Mouse (Mus musculus): ENCODE measurements around the gene Frmpd4. TPM values are rescaled to one million over a fixed set of nuclear protein-coding genes. Genes with fewer than 3 reads are reported as not detected.

Gene Frmpd4
- not detected in 2 replicates for polyA plus RNA-seq (2014; fragmentation: Nextera tagmentation; extraction: Ambion mirVana)

GRCm38 (mm10) chrX:168577131-168577530, at the start of gene Frmpd4:
Gene Frmpd4, minus strand, starts transcription at chrX:168577231.
- Histone ChIP-seq H3K4me1 (ENCODE audit: control insufficient read depth, insufficient read depth, low read length) (no peaks in the 10 kb centered on the region), H3K27me3 (ENCODE audit: control insufficient read depth, insufficient read depth, low read length) (no peaks in the 10 kb centered on the region), H3K4me2 (no peak within 1 kb of the TSS), H3K9ac (ENCODE audit: low read depth, low read length) (no peak within 1 kb of the TSS), H3K9me3 (replicated peaks; ENCODE audit: control insufficient read depth, low read length) (no peaks in the 10 kb centered on the region), H3K4me3 (ENCODE audit: low read depth, low read length) (no peak within 1 kb of the TSS), H3K27ac (ENCODE audit: low read depth, low read length) (no peak within 1 kb of the TSS), H3K36me3 (ENCODE audit: control insufficient read depth, insufficient read depth, low read length) (no peaks in the 10 kb centered on the region)
- 79% methylated on average over 5 of the region's 5 CpGs for WGBS (ENCODE audit: insufficient replicate concordance)
- no peak for ATAC-seq (replicated peaks; ENCODE audit: insufficient number of reproducible peaks, low FRiP score, low TSS enrichment)

DNA sequence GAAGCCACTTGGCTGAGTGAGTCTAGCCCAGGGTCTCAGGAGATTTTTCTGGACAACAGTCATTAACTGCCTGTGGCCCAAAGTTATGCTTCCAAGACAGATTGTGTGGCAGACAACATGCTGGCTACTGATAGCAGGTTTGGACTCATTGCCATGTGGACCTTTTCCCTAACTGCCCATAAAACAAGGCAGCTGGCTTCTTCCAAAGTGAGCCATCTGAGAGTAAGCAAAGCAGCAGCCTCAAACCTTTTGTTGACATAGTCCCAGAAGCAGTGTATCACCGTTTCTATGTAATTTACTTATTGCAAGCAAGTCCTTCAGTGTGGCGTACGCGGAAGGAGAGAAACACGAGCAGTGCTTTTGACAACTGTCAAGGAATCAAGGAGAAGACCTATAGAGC, 18.2 kb upstream of the Frmpd4 start:
- ATAC-seq (replicated peaks; ENCODE audit: insufficient number of reproducible peaks, low FRiP score, low TSS enrichment) = no peak
- H3K9ac ChIP-seq (ENCODE audit: low read depth, low read length) = no peak overlapping the region
- H3K4me1 ChIP-seq (ENCODE audit: control insufficient read depth, insufficient read depth, low read length) = no peaks in the 10 kb centered on the region
- H3K27ac ChIP-seq (ENCODE audit: low read depth, low read length) = no peak overlapping the region
- no peaks in the 10 kb centered on the region for H3K36me3 ChIP-seq (ENCODE audit: control insufficient read depth, insufficient read depth, low read length)
- H3K9me3 ChIP-seq (replicated peaks; ENCODE audit: control insufficient read depth, low read length) = no peaks in the 10 kb centered on the region
- 67% methylated on average over 5 of the region's 5 CpGs for WGBS (ENCODE audit: insufficient replicate concordance)
- H3K4me2 ChIP-seq = no peak overlapping the region
- no peak overlapping the region for H3K4me3 ChIP-seq (ENCODE audit: low read depth, low read length)
- H3K27me3 ChIP-seq (ENCODE audit: control insufficient read depth, insufficient read depth, low read length) = no peaks in the 10 kb centered on the region

- Histone ChIP-seq H3K4me3 (ENCODE audit: low read depth, low read length) (no peak overlapping the region), H3K9ac (ENCODE audit: low read depth, low read length) (no peak overlapping the region), H3K4me2 (no peak overlapping the region), H3K27me3 (ENCODE audit: control insufficient read depth, insufficient read depth, low read length) (no peaks in the 10 kb centered on the region), H3K4me1 (ENCODE audit: control insufficient read depth, insufficient read depth, low read length) (no peaks in the 10 kb centered on the region), H3K9me3 (replicated peaks; ENCODE audit: control insufficient read depth, low read length) (no peaks in the 10 kb centered on the region), H3K27ac (ENCODE audit: low read depth, low read length) (no peak overlapping the region), H3K36me3 (ENCODE audit: control insufficient read depth, insufficient read depth, low read length) (no peaks in the 10 kb centered on the region)
- ATAC-seq (replicated peaks; ENCODE audit: insufficient number of reproducible peaks, low FRiP score, low TSS enrichment) = no peak
- WGBS (ENCODE audit: insufficient replicate concordance) = 35% methylated on average over 1 of the region's 1 CpGs
Observed at GRCm38 (mm10) chrX:168584303-168584702, 7.3 kb upstream of the Frmpd4 start.

DNA sequence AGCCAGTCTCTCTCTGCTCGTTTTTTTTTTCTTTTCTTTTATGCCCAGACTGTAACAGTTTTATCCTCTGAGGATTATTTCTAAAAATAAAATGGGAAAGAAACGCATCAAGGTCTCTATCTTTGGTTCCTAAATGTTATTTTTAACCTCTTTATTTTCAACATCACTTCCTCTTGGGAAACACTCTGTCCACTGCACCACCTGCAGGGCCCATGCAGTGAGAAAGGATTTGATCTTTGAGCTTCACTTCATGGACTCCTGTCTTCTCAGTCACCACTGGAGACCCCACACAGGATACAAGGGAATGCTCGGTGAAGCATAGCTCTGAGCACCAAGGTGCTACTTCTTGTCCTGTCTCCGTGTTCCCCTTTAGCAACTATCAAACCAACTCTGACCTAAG, 5.2 kb downstream of the Frmpd4 start:
- WGBS (ENCODE audit: insufficient replicate concordance) = 56% methylated on average over 4 of the region's 4 CpGs
- Histone ChIP-seq H3K27me3 (ENCODE audit: control insufficient read depth, insufficient read depth, low read length) (no peaks in the 10 kb centered on the region), H3K4me3 (ENCODE audit: low read depth, low read length) (no peak overlapping the region), H3K27ac (ENCODE audit: low read depth, low read length) (no peak overlapping the region), H3K9ac (ENCODE audit: low read depth, low read length) (no peak overlapping the region), H3K9me3 (replicated peaks; ENCODE audit: control insufficient read depth, low read length) (no peaks in the 10 kb centered on the region), H3K4me2 (no peak overlapping the region), H3K4me1 (ENCODE audit: control insufficient read depth, insufficient read depth, low read length) (no peaks in the 10 kb centered on the region), H3K36me3 (ENCODE audit: control insufficient read depth, insufficient read depth, low read length) (no peaks in the 10 kb centered on the region)
- ATAC-seq (replicated peaks; ENCODE audit: insufficient number of reproducible peaks, low FRiP score, low TSS enrichment) = no peak

DNA sequence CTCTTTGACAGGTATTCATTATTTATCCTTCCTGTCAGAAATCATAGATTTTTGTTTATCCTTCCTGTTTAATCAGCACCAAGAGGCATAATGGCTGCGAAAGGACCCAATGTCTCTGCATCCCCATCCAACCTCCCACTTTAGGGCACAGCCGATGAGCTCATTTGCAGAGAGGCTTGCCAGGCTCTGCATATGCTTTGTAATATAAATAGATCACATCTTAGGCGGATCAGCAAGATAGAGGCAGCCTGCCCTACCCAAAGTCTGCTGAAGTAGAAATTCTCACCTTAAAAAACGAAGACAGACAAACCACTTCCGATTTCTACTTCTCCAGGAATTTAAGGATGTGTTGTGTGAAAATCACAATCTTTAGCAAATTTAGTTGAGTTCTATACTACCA, 7.8 kb downstream of the Frmpd4 start:
- no peak overlapping the region for H3K4me2 ChIP-seq
- H3K27me3 ChIP-seq (ENCODE audit: control insufficient read depth, insufficient read depth, low read length) = no peaks in the 10 kb centered on the region
- no peak for ATAC-seq (replicated peaks; ENCODE audit: insufficient number of reproducible peaks, low FRiP score, low TSS enrichment)
- H3K4me3 ChIP-seq (ENCODE audit: low read depth, low read length) = no peak overlapping the region
- no peaks in the 10 kb centered on the region for H3K9me3 ChIP-seq (replicated peaks; ENCODE audit: control insufficient read depth, low read length)
- WGBS (ENCODE audit: insufficient replicate concordance) = 66% methylated on average over 5 of the region's 5 CpGs
- H3K4me1 ChIP-seq (ENCODE audit: control insufficient read depth, insufficient read depth, low read length) = no peaks in the 10 kb centered on the region
- H3K27ac ChIP-seq (ENCODE audit: low read depth, low read length) = no peak overlapping the region
- no peak overlapping the region for H3K9ac ChIP-seq (ENCODE audit: low read depth, low read length)
- H3K36me3 ChIP-seq (ENCODE audit: control insufficient read depth, insufficient read depth, low read length) = no peaks in the 10 kb centered on the region

GRCm38 (mm10) chrX:168505254-168505653, 71.8 kb downstream of the Frmpd4 start:
- H3K9ac ChIP-seq (ENCODE audit: low read depth, low read length) = no peak overlapping the region

DNA sequence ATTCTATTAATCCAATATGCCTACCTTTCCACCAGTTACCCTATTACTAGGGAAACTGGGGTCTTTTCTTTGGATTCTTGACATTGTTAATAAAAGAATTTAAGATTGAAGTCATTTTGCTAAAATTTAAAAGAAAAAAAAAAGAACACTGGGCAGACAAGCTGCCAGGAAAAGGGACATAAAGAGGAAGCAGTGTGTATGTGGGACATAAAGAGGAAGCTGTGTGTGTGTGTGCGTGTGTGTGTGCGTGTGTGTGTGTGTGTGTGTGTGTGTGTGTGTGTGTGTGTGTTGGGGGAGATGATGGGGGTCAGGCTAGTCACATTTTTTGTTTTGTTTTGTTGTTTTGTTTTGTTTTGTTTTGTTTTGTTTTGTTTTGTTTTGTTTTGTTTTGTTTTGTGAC, 121.8 kb downstream of the Frmpd4 start:
- ATAC-seq (replicated peaks; ENCODE audit: insufficient number of reproducible peaks, low FRiP score, low TSS enrichment) = no peak
- no peak overlapping the region for H3K4me3 ChIP-seq (ENCODE audit: low read depth, low read length)

More at GRCm38 (mm10) chrX:168505254-168505653, 71.8 kb downstream of the Frmpd4 start:
- Histone ChIP-seq H3K4me1 (ENCODE audit: control insufficient read depth, insufficient read depth, low read length) (no peaks in the 10 kb centered on the region), H3K4me3 (ENCODE audit: low read depth, low read length) (no peak overlapping the region), H3K4me2 (no peak overlapping the region), H3K27me3 (ENCODE audit: control insufficient read depth, insufficient read depth, low read length) (no peaks in the 10 kb centered on the region), H3K9me3 (replicated peaks; ENCODE audit: control insufficient read depth, low read length) (no peaks in the 10 kb centered on the region), H3K27ac (ENCODE audit: low read depth, low read length) (no peak overlapping the region), H3K36me3 (ENCODE audit: control insufficient read depth, insufficient read depth, low read length) (no peaks in the 10 kb centered on the region)
- WGBS (ENCODE audit: insufficient replicate concordance) = 50% methylated on average over 1 of the region's 1 CpGs
- ATAC-seq (replicated peaks; ENCODE audit: insufficient number of reproducible peaks, low FRiP score, low TSS enrichment) = no peak

GRCm38 (mm10) chrX:168431206-168431605, 145.8 kb downstream of the Frmpd4 start:
- ATAC-seq (replicated peaks; ENCODE audit: insufficient number of reproducible peaks, low FRiP score, low TSS enrichment) = no peak
- 93% methylated on average over 1 of the region's 1 CpGs for whole genome bisulfite sequencing (ENCODE audit: insufficient replicate concordance)
- no peak overlapping the region for H3K4me2 ChIP-seq
- no peak overlapping the region for H3K9ac ChIP-seq (ENCODE audit: low read depth, low read length)
- no peaks in the 10 kb centered on the region for H3K9me3 ChIP-seq (replicated peaks; ENCODE audit: control insufficient read depth, low read length)
- no peaks in the 10 kb centered on the region for H3K27me3 ChIP-seq (ENCODE audit: control insufficient read depth, insufficient read depth, low read length)
- H3K4me1 ChIP-seq (ENCODE audit: control insufficient read depth, insufficient read depth, low read length) = no peaks in the 10 kb centered on the region
- H3K27ac ChIP-seq (ENCODE audit: low read depth, low read length) = no peak overlapping the region
- no peaks in the 10 kb centered on the region for H3K36me3 ChIP-seq (ENCODE audit: control insufficient read depth, insufficient read depth, low read length)
- no peak overlapping the region for H3K4me3 ChIP-seq (ENCODE audit: low read depth, low read length)

More for the DNA sequence above, 121.8 kb downstream of the Frmpd4 start:
- H3K27ac ChIP-seq (ENCODE audit: low read depth, low read length) = no peak overlapping the region
- no peak overlapping the region for H3K4me2 ChIP-seq
- H3K36me3 ChIP-seq (ENCODE audit: control insufficient read depth, insufficient read depth, low read length) = no peaks in the 10 kb centered on the region
- H3K9ac ChIP-seq (ENCODE audit: low read depth, low read length) = no peak overlapping the region
- H3K27me3 ChIP-seq (ENCODE audit: control insufficient read depth, insufficient read depth, low read length) = no peaks in the 10 kb centered on the region
- no peaks in the 10 kb centered on the region for H3K9me3 ChIP-seq (replicated peaks; ENCODE audit: control insufficient read depth, low read length)
- H3K4me1 ChIP-seq (ENCODE audit: control insufficient read depth, insufficient read depth, low read length) = no peaks in the 10 kb centered on the region
- WGBS (ENCODE audit: insufficient replicate concordance) = 73% methylated on average over 2 of the region's 2 CpGs

DNA sequence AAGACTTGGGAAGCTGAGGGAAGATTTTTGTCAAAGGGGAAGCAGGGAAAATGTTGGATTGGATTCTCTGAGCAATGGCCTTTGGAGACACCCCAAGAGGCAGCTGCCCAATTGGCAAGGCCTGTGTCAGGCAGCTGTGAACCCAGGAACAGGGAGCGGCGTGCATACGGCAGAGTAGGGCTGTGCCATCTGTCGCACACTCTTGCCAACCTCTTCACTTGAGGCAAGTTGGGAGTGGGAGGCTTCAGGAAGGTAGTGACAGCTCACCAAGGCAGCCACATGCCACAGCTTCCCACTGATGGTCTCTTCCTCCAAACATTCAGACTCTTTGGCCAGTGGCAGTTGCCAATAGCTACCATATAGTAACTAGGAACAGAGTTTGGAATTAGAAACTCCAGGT, 147.2 kb downstream of the Frmpd4 start:
- no peaks in the 10 kb centered on the region for H3K4me1 ChIP-seq (ENCODE audit: control insufficient read depth, insufficient read depth, low read length)
- no peak overlapping the region for H3K4me3 ChIP-seq (ENCODE audit: low read depth, low read length)
- H3K9ac ChIP-seq (ENCODE audit: low read depth, low read length) = no peak overlapping the region
- H3K27me3 ChIP-seq (ENCODE audit: control insufficient read depth, insufficient read depth, low read length) = no peaks in the 10 kb centered on the region
- H3K36me3 ChIP-seq (ENCODE audit: control insufficient read depth, insufficient read depth, low read length) = no peaks in the 10 kb centered on the region
- no peak overlapping the region for H3K27ac ChIP-seq (ENCODE audit: low read depth, low read length)
- H3K4me2 ChIP-seq = no peak overlapping the region
- H3K9me3 ChIP-seq (replicated peaks; ENCODE audit: control insufficient read depth, low read length) = no peaks in the 10 kb centered on the region
- 95% methylated on average over 4 of the region's 4 CpGs for WGBS (ENCODE audit: insufficient replicate concordance)
- ATAC-seq (replicated peaks; ENCODE audit: insufficient number of reproducible peaks, low FRiP score, low TSS enrichment) = no peak
